Mouse (Mus musculus) forebrain, embryonic 13.5 days (tissue): Measurements from ENCODE around the gene Slc16a1. TPM values are rescaled to one million over a fixed set of nuclear protein-coding genes. Genes with fewer than 3 reads are reported as not detected.

Experiments used
- ATAC-seq: fragments of 200-750 bp; cut with Nextera tagmentation; 2 replicates; pipeline ENCODE4 v1.8.0; 2017
- H3K27ac ChIP-seq: fragments of 300-500 bp; sonication (generic); 2 replicates; pipeline ENCODE4 v1.5.1; 2015; ENCODE audit warnings: inconsistent platforms, mild to moderate bottlenecking, moderate library complexity
- H3K27me3 ChIP-seq: fragments of 300-500 bp; sonication (generic); 2 replicates; pipeline ENCODE4 v1.6.1; 2015; ENCODE audit warnings: mild to moderate bottlenecking, inconsistent platforms
- H3K36me3 ChIP-seq: fragments of 300-500 bp; sonication (generic); 2 replicates; pipeline ENCODE4 v1.6.1; 2015; ENCODE audit warnings: mild to moderate bottlenecking, inconsistent platforms; ENCODE audit not compliant: poor library complexity, severe bottlenecking
- H3K4me1 ChIP-seq: fragments of 300-500 bp; sonication (generic); 2 replicates; pipeline ENCODE4 v1.6.1; 2015; ENCODE audit warnings: inconsistent platforms
- H3K4me2 ChIP-seq: fragments of 300-500 bp; sonication (generic); 2 replicates; pipeline ENCODE4 v1.6.1; 2015; ENCODE audit warnings: inconsistent platforms, mild to moderate bottlenecking, moderate library complexity
- H3K4me3 ChIP-seq: fragments of 300-500 bp; sonication (generic); 2 replicates; pipeline ENCODE4 v1.5.1; 2015; ENCODE audit warnings: mild to moderate bottlenecking, inconsistent platforms
- H3K9ac ChIP-seq: fragments of 300-500 bp; sonication (generic); 2 replicates; pipeline ENCODE4 v1.6.1; 2015; ENCODE audit warnings: mild to moderate bottlenecking, inconsistent platforms
- H3K9me3 ChIP-seq: fragments of 300-500 bp; sonication (generic); replicated peaks from 2 replicates; pipeline ENCODE4 v1.6.1; 2016; ENCODE audit warnings: inconsistent platforms
- WGBS: fragments of 180-500 bp; shearing (Covaris S2); methylation state at CpG from one replicate; pipeline ENCODE4 v1.1.7; 2015; 5-methylcytosine and 5-hydroxymethylcytosine counted together
- polyA plus RNA-seq: library from polyadenylated mRNA; unstranded; fragments of >200 nt; fragmentation: Nextera tagmentation; extraction: Ambion mirVana; gene quantifications from 2 replicates; pipeline ENCODE4 v1.2.1, GENCODE M21; 2015

Gene Slc16a1
- 18.4 and 19.7 TPM in 2 replicates for polyA plus RNA-seq

- peak within 1 kb of the TSS; percentile 89 for H3K9ac ChIP-seq
- ATAC-seq = peak; percentile 99
- no peaks in the 10 kb centered on the region for H3K9me3 ChIP-seq
- under 1% methylated on average over 35 of the region's 50 CpGs for WGBS
- H3K4me1 ChIP-seq = peaks cover 22% of the 10 kb centered on the region
- no peaks in the 10 kb centered on the region for H3K27me3 ChIP-seq
- H3K4me3 ChIP-seq = peak within 1 kb of the TSS; percentile 91
- no peaks in the 10 kb centered on the region for H3K36me3 ChIP-seq
- H3K27ac ChIP-seq = peak within 1 kb of the TSS; percentile 0; the same call in 1 of the 2 replicates
- peak within 1 kb of the TSS; percentile 93 for H3K4me2 ChIP-seq
Observed at GRCm38 (mm10) chr3:104638403-104638779, at the start of gene Slc16a1. Slc16a1 (plus strand) TSS chr3:104638668.

DNA sequence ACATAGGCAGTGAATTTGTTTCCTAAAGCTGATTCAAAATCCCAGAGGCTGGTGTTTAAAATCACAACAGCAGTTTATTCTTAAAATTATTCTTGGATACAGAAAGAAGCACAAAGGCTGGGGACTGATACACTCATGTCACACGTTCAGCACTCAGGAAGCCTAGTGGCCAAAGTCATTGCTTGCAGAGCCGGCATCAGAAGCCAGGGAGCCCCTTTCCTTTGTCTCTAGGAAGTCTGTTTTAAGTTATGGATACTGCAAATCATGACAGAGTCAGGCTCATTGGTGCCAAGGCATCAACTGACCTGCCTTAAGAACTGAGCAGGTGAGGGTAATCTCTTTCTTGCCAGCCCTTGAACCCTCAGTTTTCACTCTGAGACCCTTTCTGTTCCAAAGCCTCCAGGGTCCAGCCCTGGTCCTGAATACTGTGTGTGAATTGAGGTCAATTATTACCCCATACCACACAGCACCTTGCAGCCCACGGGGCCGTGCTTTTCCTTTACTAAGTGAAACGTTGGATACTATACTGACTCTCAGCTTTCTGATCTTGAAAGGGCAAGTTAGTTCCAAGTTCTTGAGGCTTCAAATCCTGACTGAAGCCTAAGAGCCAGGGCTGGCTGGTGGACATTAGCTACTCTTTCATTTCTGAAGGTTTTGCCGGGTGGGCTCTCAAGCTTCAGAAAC, 41.9 kb upstream of the Slc16a1 start:
- Histone ChIP-seq H3K9me3 (no peaks in the 10 kb centered on the region), H3K36me3 (no peaks in the 10 kb centered on the region), H3K4me3 (no peak overlapping the region), H3K9ac (no peak overlapping the region), H3K27me3 (no peaks in the 10 kb centered on the region), H3K27ac (peak overlapping the region; percentile 36; the same call in 1 of the 2 replicates), H3K4me2 (no peak overlapping the region), H3K4me1 (0 out of 2 replicates have a peak, but pooled peaks cover 10% of the 10 kb centered on the region)
- WGBS = 87% methylated on average over 6 of the region's 6 CpGs
- peak; percentile 43; the same call in 1 of the 2 replicates for ATAC-seq

- Histone ChIP-seq H3K4me1 (0 out of 2 replicates have a peak, but pooled peaks cover 10% of the 10 kb centered on the region), H3K27me3 (no peaks in the 10 kb centered on the region), H3K9me3 (no peaks in the 10 kb centered on the region), H3K9ac (no peak overlapping the region), H3K4me2 (no peak overlapping the region), H3K4me3 (no peak overlapping the region), H3K36me3 (no peaks in the 10 kb centered on the region), H3K27ac (no peak overlapping the region)
- peak; percentile 92 for ATAC-seq
- 67% methylated on average over 10 of the region's 10 CpGs for whole genome bisulfite sequencing
Observed at GRCm38 (mm10) chr3:104597135-104597764, 41.2 kb upstream of the Slc16a1 start.

- no peak overlapping the region for H3K9ac ChIP-seq
- no peak overlapping the region for H3K4me3 ChIP-seq
- no peak overlapping the region for H3K27ac ChIP-seq
- H3K36me3 ChIP-seq = no peaks in the 10 kb centered on the region
- H3K4me1 ChIP-seq = 0 out of 2 replicates have a peak, but pooled peaks cover 10% of the 10 kb centered on the region
- WGBS = 80% methylated on average over 20 of the region's 20 CpGs
- H3K4me2 ChIP-seq = no peak overlapping the region
- no peaks in the 10 kb centered on the region for H3K9me3 ChIP-seq
- H3K27me3 ChIP-seq = no peaks in the 10 kb centered on the region
- no peak for ATAC-seq
Observed at GRCm38 (mm10) chr3:104599296-104600150, 38.9 kb upstream of the Slc16a1 start.

DNA sequence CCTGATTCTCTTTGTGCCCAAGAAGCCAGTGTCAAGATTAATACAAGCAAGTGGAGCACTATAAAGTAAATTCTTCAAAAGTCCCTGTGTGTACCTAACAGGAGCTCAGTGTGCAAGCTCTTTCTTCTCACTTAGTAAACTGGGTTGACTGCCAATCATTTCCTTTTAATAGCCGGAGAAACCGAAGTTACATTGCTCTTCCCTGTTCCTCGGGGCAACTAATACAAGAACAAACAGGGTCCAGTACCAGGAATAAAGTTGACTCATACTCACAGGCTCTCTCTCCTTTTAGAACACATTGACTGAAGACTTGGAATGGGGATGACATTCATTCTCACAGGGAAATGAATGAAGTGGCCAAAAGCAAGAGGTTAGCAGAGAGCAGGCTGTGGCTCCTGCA, 37.8 kb upstream of the Slc16a1 start:
- H3K9me3 ChIP-seq = no peaks in the 10 kb centered on the region
- WGBS = 66% methylated on average over 3 of the region's 3 CpGs
- H3K4me1 ChIP-seq = 0 out of 2 replicates have a peak, but pooled peaks cover 10% of the 10 kb centered on the region
- H3K27me3 ChIP-seq = no peaks in the 10 kb centered on the region
- no peak overlapping the region for H3K9ac ChIP-seq
- ATAC-seq = no peak
- no peak overlapping the region for H3K4me2 ChIP-seq
- H3K4me3 ChIP-seq = no peak overlapping the region
- H3K27ac ChIP-seq = no peak overlapping the region
- H3K36me3 ChIP-seq = no peaks in the 10 kb centered on the region

DNA sequence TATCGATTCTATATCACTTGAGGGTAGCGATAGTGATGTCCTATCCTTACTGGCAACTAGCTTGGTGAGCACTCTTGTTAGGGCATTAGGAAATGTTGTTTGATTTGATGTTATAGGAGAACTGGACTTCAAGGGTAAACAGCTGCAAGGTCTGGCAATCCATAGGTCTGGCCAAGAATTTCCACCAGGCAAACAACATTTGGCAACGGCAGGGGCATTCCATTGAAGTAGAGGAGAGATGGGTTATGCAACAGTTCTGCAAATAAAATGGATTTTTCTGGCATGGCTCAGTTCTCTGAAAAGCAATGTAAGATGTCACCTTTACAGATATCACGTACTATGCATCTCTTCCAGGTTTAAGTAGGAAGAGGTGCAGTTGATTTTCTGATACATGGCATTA, 36.8 kb upstream of the Slc16a1 start:
- no peaks in the 10 kb centered on the region for H3K27me3 ChIP-seq
- no peak overlapping the region for H3K4me2 ChIP-seq
- H3K9me3 ChIP-seq = no peaks in the 10 kb centered on the region
- H3K9ac ChIP-seq = no peak overlapping the region
- WGBS = 95% methylated on average over 4 of the region's 4 CpGs
- no peak for ATAC-seq
- H3K4me3 ChIP-seq = no peak overlapping the region
- H3K27ac ChIP-seq = no peak overlapping the region
- H3K4me1 ChIP-seq = 0 out of 2 replicates have a peak, but pooled peaks cover 6% of the 10 kb centered on the region
- H3K36me3 ChIP-seq = no peaks in the 10 kb centered on the region

DNA sequence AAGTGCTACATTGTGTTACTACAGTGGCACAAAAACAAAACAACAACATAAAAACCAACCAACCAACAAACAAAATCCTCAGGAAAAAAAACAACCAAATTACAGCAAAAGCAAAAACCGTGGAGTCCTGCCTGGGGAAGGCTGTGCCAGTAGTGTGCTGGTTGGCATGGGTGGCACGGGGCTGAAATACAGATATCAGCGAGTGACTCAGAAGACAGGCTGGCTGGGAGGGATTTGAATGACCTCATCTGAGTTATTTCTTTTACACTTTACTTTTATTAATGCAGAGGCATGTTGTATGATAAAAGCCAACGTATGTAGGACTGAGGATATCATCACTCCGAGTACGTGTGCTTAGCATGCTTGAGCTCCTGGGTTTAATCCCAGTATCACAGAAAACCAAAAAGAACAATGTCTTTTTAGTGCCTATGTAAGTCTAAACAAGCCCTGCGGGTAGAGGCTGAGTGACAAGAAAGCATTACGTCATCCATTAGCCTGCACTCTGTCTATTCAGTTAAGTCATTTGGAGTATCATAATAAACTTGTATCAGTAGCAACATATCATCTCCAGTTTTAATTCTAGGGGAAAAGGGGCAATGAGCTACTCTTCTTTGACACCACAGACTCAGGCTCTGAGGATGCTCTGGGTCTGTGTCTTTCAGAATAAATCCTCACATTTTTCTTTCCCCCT, 28.6 kb upstream of the Slc16a1 start:
- no peaks in the 10 kb centered on the region for H3K36me3 ChIP-seq
- WGBS = 55% methylated on average over 8 of the region's 8 CpGs
- no peaks in the 10 kb centered on the region for H3K9me3 ChIP-seq
- H3K9ac ChIP-seq = no peak overlapping the region
- no peaks in the 10 kb centered on the region for H3K27me3 ChIP-seq
- no peak overlapping the region for H3K4me2 ChIP-seq
- H3K27ac ChIP-seq = no peak overlapping the region
- no peak overlapping the region for H3K4me3 ChIP-seq
- H3K4me1 ChIP-seq = peaks cover 9% of the 10 kb centered on the region; the same call in 1 of the 2 replicates
- ATAC-seq = peak; percentile 33; the same call in 1 of the 2 replicates

DNA sequence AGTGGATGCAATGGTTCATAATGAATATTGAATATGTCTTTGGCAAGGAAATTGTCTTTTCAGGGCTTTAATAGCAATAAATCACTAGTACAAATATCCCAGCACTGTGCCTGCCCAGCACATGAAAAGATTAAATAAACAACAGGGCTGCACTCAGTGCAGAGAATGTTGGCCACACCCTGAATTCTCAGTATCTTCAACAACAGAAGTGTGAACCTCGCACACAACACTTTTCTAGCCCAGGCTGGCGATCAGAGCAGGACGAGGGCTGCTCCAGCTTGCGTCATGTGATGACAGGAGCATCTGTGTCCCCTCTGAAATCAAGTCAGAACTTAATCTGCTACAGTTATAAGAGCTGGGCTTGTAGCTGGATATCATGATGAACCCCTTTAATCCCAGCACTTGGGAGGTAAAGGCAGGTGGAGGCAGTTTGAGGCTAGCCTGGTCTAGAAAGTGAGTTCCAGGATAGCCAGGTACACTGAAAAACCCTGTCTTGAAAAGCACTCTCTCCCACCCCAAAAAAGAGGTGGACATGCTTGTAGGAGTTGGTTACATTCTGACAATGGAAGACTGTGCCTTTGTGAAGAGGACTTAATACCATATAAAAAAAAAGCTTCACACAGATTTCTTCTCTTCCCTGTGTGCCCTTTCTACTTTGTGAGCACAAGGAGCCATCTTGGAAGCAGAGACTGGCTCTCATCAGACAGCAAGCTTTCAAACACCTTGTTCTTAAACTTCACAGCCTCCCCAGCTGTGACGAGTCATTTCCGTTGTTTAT, 27.8 kb upstream of the Slc16a1 start:
- no peak overlapping the region for H3K9ac ChIP-seq
- no peaks in the 10 kb centered on the region for H3K27me3 ChIP-seq
- WGBS = 77% methylated on average over 6 of the region's 6 CpGs
- peaks cover 9% of the 10 kb centered on the region; the same call in 1 of the 2 replicates for H3K4me1 ChIP-seq
- H3K4me2 ChIP-seq = no peak overlapping the region
- no peak overlapping the region for H3K4me3 ChIP-seq
- H3K9me3 ChIP-seq = no peaks in the 10 kb centered on the region
- no peak overlapping the region for H3K27ac ChIP-seq
- no peaks in the 10 kb centered on the region for H3K36me3 ChIP-seq
- no peak; the same call in 1 of the 2 replicates for ATAC-seq

DNA sequence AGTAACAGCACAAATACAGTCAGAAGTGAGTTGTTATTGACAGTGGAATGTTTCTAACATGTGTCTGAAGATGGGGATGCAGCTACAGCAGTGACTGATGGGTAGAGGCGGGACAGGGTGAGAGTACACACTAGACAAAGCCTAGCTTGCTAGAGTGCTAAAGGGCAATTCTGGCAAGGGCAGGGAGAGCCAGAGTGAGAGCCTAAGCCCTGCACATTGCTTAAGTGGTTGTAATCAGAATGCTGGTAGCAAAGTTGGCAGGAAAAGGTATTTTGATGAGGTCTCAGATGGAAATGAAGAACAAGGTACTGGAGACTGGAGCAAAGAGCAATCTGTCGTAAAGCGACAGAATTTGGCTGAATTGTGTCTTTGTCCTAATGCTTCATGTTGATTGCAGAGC, 26.5 kb upstream of the Slc16a1 start:
- Histone ChIP-seq H3K9ac (no peak overlapping the region), H3K4me3 (no peak overlapping the region), H3K4me1 (peaks cover 9% of the 10 kb centered on the region; the same call in 1 of the 2 replicates), H3K36me3 (no peaks in the 10 kb centered on the region), H3K27me3 (no peaks in the 10 kb centered on the region), H3K27ac (no peak overlapping the region), H3K4me2 (no peak overlapping the region), H3K9me3 (no peaks in the 10 kb centered on the region)
- WGBS = 91% methylated on average over 3 of the region's 3 CpGs
- ATAC-seq = no peak

- Histone ChIP-seq H3K4me1 (peaks cover 9% of the 10 kb centered on the region; the same call in 1 of the 2 replicates), H3K36me3 (no peaks in the 10 kb centered on the region), H3K27ac (no peak overlapping the region), H3K27me3 (no peaks in the 10 kb centered on the region), H3K9me3 (no peaks in the 10 kb centered on the region), H3K4me3 (no peak overlapping the region), H3K9ac (no peak overlapping the region), H3K4me2 (no peak overlapping the region)
- no peak for ATAC-seq
- 73% methylated on average over 5 of the region's 5 CpGs for WGBS
Observed at GRCm38 (mm10) chr3:104613102-104613501, 25.4 kb upstream of the Slc16a1 start.

- WGBS = 81% methylated on average over 1 of the region's 1 CpGs
- no peak overlapping the region for H3K4me2 ChIP-seq
- H3K27ac ChIP-seq = no peak overlapping the region
- H3K27me3 ChIP-seq = no peaks in the 10 kb centered on the region
- H3K4me1 ChIP-seq = peaks cover 9% of the 10 kb centered on the region; the same call in 1 of the 2 replicates
- H3K4me3 ChIP-seq = no peak overlapping the region
- no peak for ATAC-seq
- no peaks in the 10 kb centered on the region for H3K36me3 ChIP-seq
- no peaks in the 10 kb centered on the region for H3K9me3 ChIP-seq
- H3K9ac ChIP-seq = no peak overlapping the region
Observed at GRCm38 (mm10) chr3:104614081-104614480, 24.4 kb upstream of the Slc16a1 start.
